Mouse (Mus musculus): ENCODE data around the gene Obscn. TPM values are rescaled to one million over a fixed set of nuclear protein-coding genes. Genes with fewer than 3 reads are reported as not detected.

Obscn gene
- total RNA-seq, 1 experiment from 2014 or later, result 1.0 TPM

DNA sequence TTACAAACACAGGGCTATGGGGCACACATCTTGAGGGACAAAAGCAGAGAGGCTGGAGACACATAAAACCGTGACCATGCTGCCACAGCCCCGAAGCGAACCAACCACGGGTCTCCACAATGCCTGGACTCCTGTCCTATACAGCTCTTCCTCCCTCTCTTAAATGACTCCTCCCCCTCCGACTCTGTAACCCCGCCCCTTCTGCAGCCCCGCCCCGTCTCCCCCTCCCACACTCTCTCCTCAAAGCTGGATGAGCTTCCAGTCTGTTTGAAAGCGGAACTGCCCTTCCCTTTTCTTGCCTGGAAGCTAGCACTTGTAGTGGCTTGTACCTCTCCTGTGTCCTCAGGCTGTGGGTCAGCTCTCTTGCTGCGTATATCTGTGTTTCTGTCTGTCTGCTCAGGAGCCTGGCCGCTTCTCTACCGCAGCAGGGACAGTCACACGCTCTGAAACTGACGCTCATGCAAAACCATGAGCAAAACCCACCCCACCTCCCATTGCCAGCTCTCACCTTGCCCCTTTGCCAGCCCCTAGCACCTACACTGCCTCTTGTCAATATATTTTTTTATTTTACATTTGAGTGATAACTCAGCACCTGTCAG lies 5.7 kb upstream of the Obscn start:
- DNase-seq, result no peak

GRCm38 (mm10) chr11:59138537-59139486 lies 2.6 kb upstream of the Obscn start:
- no peak for DNase-seq

GRCm38 (mm10) chr11:59136994-59137706 lies 948 bp upstream of the Obscn start:
- no peak for DNase-seq

DNA sequence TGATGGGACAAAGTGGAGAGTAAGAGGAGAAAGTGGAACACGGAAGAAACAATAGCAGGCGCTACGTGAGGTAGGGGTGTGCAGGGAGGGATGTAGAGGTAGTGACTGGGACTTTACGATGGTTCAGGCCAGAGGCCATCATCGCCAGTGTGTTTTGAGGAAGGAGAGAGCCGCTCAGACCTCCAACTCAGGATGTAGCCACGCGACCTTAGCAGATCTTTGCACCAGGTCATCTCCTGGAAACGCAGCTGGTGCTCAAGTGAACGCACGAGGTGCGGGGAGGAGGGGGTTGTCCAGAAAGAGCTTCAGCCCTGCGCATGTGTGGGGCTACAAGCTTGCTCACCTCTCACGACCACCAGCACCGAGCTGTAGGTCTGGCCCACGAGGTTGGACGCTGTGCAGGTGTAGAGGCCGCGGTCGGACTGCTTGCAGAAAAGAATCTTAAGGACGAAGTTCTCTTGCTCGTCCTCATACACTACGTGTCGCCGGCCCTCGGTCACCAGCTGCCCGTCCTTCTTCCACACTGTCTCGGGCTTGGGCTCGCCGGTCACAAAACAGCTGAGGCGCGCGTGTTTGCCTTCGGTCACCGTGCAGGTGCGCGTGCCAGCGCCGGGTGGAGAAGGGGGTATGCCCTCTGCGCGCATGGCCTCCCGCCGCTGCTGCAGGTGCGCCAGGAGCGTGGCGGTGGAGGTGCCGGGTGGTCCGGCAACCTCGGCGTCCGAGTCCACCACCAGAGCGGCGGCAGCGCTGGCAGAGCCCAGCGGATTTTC lies 966 bp downstream of the Obscn start:
- no peak for DNase-seq

- DNase-seq, result no peak
Observed at GRCm38 (mm10) chr11:59134373-59134997, 1.7 kb downstream of the Obscn start.

GRCm38 (mm10) chr11:59132065-59132464 lies 4.1 kb downstream of the Obscn start:
- no peak for DNase-seq

- DNase-seq, result no peak
Observed at GRCm38 (mm10) chr11:59131348-59131919, 4.8 kb downstream of the Obscn start.

GRCm38 (mm10) chr11:59130782-59131181 lies 5.4 kb downstream of the Obscn start:
- DNase-seq, result no peak

DNA sequence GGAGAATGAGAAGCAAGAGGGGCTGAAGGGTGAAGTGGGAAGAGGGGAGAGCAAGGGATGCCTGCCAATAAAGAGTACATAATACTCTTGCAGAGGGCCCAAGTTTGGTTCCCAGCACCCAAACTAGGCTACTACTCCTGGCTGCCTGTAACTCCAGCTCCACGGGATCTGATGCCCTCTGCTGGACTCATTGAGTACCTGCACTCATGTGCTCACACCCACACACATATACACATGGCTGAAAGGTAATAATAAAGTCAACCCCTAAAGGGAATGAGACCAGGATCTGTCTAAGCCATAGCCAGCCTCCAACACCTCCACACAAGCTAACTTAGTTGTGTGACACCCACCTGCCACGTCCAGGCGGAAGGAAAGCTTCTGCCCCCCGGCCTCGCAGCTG lies 30.3 kb downstream of the Obscn start:
- no peak for DNase-seq

DNA sequence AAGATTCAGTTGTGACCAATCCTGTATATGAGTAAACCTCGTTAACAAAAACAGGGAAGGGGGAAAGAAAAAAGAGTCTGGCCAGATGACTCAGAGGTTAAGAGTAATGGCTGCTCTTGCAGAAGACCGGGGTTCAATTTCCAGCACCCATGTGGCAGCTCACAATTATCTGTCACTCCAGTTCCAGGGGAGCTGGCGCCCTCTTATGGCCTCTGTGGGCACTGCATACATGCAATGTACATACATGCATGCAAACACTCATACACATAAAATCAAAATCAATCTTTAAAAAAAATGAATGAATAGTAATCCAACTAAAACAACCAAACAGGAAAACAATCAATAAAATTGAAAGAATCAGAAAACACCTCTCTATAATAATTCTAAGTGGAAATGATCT lies 33.9 kb downstream of the Obscn start:
- no peak for DNase-seq

DNA sequence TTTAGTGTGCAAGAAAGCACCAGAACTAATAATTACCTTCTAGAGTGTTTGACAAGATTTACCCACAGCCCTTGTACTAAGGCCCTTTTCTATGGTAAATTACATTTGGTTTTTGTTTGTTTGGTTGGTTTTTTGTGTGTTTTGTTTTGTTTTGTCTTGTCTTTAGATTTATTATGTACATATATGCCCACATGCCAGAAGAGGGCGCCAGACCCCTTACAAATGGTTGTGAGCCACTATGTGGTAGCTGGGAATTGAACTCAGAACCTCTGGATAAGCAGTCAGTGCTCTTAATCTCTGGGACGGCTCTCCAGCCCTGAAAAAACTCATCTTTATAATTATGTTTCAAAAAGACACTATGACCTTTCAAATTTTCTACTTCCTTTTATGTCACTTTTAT lies 37.9 kb downstream of the Obscn start:
- DNase-seq, result peak; percentile 72

DNA sequence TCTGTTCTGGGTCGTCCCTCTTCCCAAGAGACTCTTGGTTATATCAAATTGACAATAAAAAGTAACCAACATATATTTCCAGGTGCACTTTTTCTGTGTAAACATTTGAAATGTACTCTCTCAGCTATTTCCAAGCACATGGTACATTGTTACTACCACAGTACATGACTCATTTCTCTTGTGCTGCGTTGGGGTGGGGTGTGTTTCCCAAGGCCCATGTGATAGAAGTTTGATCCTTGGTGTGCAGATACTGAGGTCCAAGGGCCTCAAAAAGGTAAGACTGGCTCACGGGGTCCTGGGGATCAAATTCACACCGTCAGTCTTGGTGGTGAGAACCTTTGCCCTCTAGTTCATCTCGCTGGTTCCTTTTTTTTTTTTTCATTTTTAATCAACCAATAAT lies 38.4 kb downstream of the Obscn start:
- DNase-seq, result no peak

- DNase-seq, result no peak
Observed at GRCm38 (mm10) chr11:59094213-59094612, 42.0 kb downstream of the Obscn start.

GRCm38 (mm10) chr11:59087581-59087980 lies 48.6 kb downstream of the Obscn start:
- peak; percentile 9 for DNase-seq

GRCm38 (mm10) chr11:59085200-59085599 lies 51.0 kb downstream of the Obscn start:
- DNase-seq, result no peak

GRCm38 (mm10) chr11:59083125-59083524 lies 53.1 kb downstream of the Obscn start:
- DNase-seq, result no peak

GRCm38 (mm10) chr11:59078311-59078710 lies 57.9 kb downstream of the Obscn start:
- DNase-seq, result no peak

DNA sequence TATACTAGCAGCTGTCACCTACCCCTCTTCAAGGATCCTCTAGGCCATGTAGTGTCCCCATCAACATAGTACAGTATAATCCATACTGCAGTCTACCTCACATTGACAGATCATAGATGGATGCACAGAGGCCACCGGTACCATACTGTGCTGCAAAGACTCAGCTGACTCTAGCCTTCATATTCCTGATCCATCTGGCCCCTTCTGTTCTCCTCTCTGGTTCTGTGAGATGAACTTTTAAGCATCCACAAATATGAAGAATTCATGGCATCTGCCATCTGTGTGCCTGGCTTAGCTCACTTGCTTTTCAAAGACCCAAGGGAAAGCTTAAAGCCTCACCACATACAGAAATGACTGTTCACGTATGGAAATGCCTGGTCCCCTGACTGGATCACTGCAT lies 65.9 kb downstream of the Obscn start:
- DNase-seq, result no peak

- no peak for DNase-seq
Observed at GRCm38 (mm10) chr11:59068922-59069321, 67.3 kb downstream of the Obscn start.

- no peak for DNase-seq
Observed at GRCm38 (mm10) chr11:59068433-59068832, 67.8 kb downstream of the Obscn start.

- DNase-seq, result no peak
Observed at GRCm38 (mm10) chr11:59067921-59068320, 68.3 kb downstream of the Obscn start.

Measured in adrenal gland, postnatal 25 days (tissue).